Mouse (Mus musculus): ENCODE data around the gene Tcf20.

DNA sequence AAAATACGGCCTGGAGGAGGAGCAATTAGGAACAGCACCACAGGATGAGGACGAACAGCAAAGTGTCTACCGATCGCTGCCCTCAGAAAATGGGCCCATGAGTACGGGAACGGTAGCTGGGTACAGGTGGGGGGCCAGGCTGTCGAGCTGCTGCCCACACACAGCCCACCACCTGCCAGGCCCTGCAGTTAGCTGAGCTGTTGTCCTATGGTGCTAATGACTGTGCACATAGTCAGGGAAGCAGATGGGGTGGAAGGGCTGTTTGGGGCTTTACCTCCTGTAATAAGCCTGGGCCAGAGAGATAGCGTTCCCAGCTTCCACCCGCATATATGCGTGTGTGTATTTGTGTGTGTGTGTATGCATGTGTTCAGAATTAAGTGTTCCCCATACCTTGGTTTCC lies 52.7 kb downstream of the Tcf20 start:
- no peak for TF ChIP-seq CTCF (IDR thresholded peaks at IDR 0.05; ENCODE audit: low read depth)
- no peak for TF ChIP-seq EP300 (IDR thresholded peaks at IDR 0.05; ENCODE audit: low read depth)

Measured in liver, embryonic 14.5 days (tissue).